In the genomic region with DNA sequence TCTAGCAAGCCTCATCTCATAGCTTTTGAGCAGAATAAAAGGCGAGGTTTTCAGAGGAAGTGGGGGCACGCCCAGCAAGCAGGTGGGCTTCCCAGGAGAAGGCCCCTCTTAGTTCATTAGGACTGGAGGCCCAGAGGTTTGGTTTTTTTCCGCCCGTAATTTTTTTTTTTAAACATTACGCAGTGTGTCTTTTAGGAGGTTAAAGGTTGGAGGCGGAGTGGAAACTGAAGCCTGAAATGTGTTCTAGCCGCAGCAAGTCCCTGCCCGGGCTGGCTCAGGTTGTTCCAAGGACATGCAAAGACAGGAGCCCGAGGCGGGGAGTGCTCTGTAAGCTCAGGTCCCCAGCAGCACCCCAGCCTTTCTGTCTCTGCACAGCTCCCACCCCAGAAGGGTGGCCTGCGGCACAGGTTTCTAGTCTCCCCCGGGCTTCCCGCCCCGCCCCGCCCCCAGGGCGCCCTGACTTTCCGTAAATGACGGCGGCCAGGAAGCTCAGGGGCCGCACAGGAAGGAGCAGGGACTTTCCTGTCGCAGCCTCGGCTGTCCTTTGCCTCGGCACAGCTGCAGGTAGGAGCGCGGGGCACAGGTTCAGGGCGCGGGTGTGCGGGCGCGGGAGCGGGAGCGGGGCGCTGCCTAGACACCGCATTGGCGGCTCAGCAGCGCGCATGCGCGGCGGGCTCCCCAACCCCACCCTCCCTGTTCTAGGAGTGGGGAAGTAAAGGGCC, we compare ENCODE assay signal across 8 mouse cellular contexts. TPM values are rescaled to one million over a fixed set of nuclear protein-coding genes. Genes with fewer than 3 reads are reported as not detected.
DNase-seq lines count a peak whose midpoint lies in the region; ATAC-seq and TF ChIP-seq lines count a peak whose summit lies in the region.

A gene (plus strand): TSS at position 277 of the 722 bp plus-strand sequence.

- TF ChIP-seq CTCF in layer of hippocampus, adult 2 months (conservative IDR thresholded peaks at IDR 0.05), result no peak

- peak within 1 kb of the TSS; percentile 80 for H3K4me3 ChIP-seq in layer of hippocampus, adult 2 months
- peak within 1 kb of the TSS; percentile 61 for H3K4me3 ChIP-seq in embryonic facial prominence, embryonic 14.5 days (ENCODE audit: low read depth, low read length)

- H3K4me1 ChIP-seq in embryonic facial prominence, embryonic 14.5 days (ENCODE audit: control insufficient read depth, insufficient read depth, low read length), result peaks cover 9% of the 10 kb centered on the region; the same call in 1 of the 2 replicates

- ATAC-seq in embryonic facial prominence, embryonic 14.5 days (ENCODE audit: low read depth), result peak; percentile 42
- peak; percentile 59 for ATAC-seq in megakaryocyte, adult 5-6 weeks (ENCODE audit: poor library complexity, severe bottlenecking)

- 5% methylated on average over 22 of the region's 40 CpGs for WGBS in embryonic facial prominence, embryonic 14.5 days

- peaks cover 51% of the 10 kb centered on the region for H3K27me3 ChIP-seq in embryonic facial prominence, embryonic 14.5 days (replicated peaks; ENCODE audit: control insufficient read depth, insufficient read depth, low read length)

- H3K4me2 ChIP-seq in embryonic facial prominence, embryonic 14.5 days (ENCODE audit: low read depth, low read length), result peak within 1 kb of the TSS; percentile 88

- no peaks in the 10 kb centered on the region for H3K36me3 ChIP-seq in embryonic facial prominence, embryonic 14.5 days (ENCODE audit: control insufficient read depth, insufficient read depth, low read length)

- intact Hi-C loops in heart, postnatal 14 days (cut with DNase I), result no loop called here

- H3K27ac ChIP-seq in layer of hippocampus, adult 2 months, result peak within 1 kb of the TSS; percentile 94
- 0 out of 2 replicates have a peak within 1 kb of the TSS, but pooled peaks have one; percentile 22 for H3K27ac ChIP-seq in embryonic facial prominence, embryonic 14.5 days (replicated peaks; ENCODE audit: low read depth, low read length)

- H3K9ac ChIP-seq in embryonic facial prominence, embryonic 14.5 days (ENCODE audit: low read depth, low read length), result peak within 1 kb of the TSS; percentile 75

- H3K9me3 ChIP-seq in embryonic facial prominence, embryonic 14.5 days (ENCODE audit: control insufficient read depth, low read length), result no peaks in the 10 kb centered on the region

- peak in 1 of 2 experiments; percentile 54 for DNase-seq in layer of hippocampus, adult 2 months (ENCODE audit: low spot score in 2 of 2)
- DNase-seq in layer of hippocampus, adult 9-10 months (ENCODE audit: low spot score), result no peak
- DNase-seq in adrenal gland, postnatal 25 days, result peak; percentile 66
- peak; percentile 73 for DNase-seq in embryonic facial prominence, embryonic 14.5 days (ENCODE audit: low spot score)
- DNase-seq in heart, postnatal 14 days, result peak; percentile 65 to 75
- DNase-seq in kidney, postnatal 4 days, result peak; percentile 60 to 76
- peak; percentile 68 to 70 for DNase-seq in spleen, postnatal 36 days (ENCODE audit: low spot score in 2 of 2)

RNA-seq across cellular contexts. Expression of the gene that starts here (rescaled TPM):
- 1 to 10 TPM; 5.3 TPM for total RNA-seq in layer of hippocampus, adult 2 months (2021)
- 11.7 and 14.3 TPM in 2 replicates for total RNA-seq in adrenal gland, postnatal 25 days (2021)
- 4.8 and 5.2 TPM in 2 replicates for polyA plus RNA-seq in embryonic facial prominence, embryonic 14.5 days (2014; fragmentation: Nextera tagmentation; extraction: Ambion mirVana)
- total RNA-seq in heart, postnatal 14 days (2021), result 10 to 100 TPM; 11.7 to 13.3 TPM
- 4.8 and 5.0 TPM in 2 replicates for total RNA-seq in megakaryocyte, adult 5-6 weeks (2015)
- total RNA-seq in megakaryocyte, adult 5-6 weeks (2017), result 2.6 and 5.2 TPM in 2 replicates
